Mouse (Mus musculus): ENCODE measurements around the gene Ceacam9. TPM values are rescaled to one million over a fixed set of nuclear protein-coding genes. Genes with fewer than 3 reads are reported as not detected.

Ceacam9 gene
- not detected for polyA plus RNA-seq (2017; shearing (Covaris generic))

DNA sequence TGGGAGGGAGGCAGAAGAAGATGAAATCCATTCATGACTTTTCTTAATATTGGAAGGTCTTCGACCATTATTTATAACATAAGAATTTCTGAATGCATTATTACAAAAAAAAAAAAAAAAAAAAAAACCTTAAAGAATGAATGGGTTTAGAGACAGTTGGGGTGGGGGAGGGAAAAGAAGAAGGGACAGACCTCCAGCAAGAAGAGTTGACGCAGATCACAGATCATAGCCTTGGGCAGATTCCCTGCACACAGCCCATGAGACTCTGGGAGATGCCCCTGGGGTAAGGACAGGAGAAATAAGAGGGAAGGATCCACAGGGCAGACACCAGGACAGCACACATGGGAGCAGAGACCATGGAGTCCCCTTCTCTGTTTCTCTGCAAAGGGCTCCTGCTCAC, at the start of gene Ceacam9:
Gene Ceacam9 (plus strand): TSS at position 301 of the 400 bp plus-strand sequence.

GRCm38 (mm10) chr7:16675605-16676004, 46.1 kb upstream of the Ceacam9 start, which contains the start of gene Ceacam15:
Ceacam15 (minus strand) TSS chr7:16675705.

GRCm38 (mm10) chr7:16738073-16738696, 16.5 kb downstream of the Ceacam9 start, which contains the start of gene Ap2s1:
Ap2s1 (plus strand) TSS chr7:16738410.

Other genes starting within 250 kb of the Ceacam9 start
- gene Npas1, start 244.2 kb upstream of the Ceacam9 start, polyA plus RNA-seq (2017; shearing (Covaris generic)): 0.36 TPM
- 7.6 TPM for gene Arhgap35, start 106.9 kb upstream of the Ceacam9 start, polyA plus RNA-seq (2017; shearing (Covaris generic))
- 1.1 TPM for gene Ceacam15, start 46.2 kb upstream of the Ceacam9 start, polyA plus RNA-seq (2017; shearing (Covaris generic))
- 195 TPM for gene Ap2s1, start 16.5 kb downstream of the Ceacam9 start, polyA plus RNA-seq (2017; shearing (Covaris generic))
- 349 TPM for gene Slc1a5, start 59.4 kb downstream of the Ceacam9 start, polyA plus RNA-seq (2017; shearing (Covaris generic))
- 84.7 TPM for gene Strn4, start 94.0 kb downstream of the Ceacam9 start, polyA plus RNA-seq (2017; shearing (Covaris generic))
- 25.6 TPM for gene Fkrp, start 94.8 kb downstream of the Ceacam9 start, polyA plus RNA-seq (2017; shearing (Covaris generic))
- gene Prkd2, start 121.0 kb downstream of the Ceacam9 start, polyA plus RNA-seq (2017; shearing (Covaris generic)): 220 TPM
- 0.12 TPM for gene Dact3, start 153.4 kb downstream of the Ceacam9 start, polyA plus RNA-seq (2017; shearing (Covaris generic))
- not detected for gene Gng8, start 169.9 kb downstream of the Ceacam9 start, polyA plus RNA-seq (2017; shearing (Covaris generic))
- gene Ptgir, start 184.6 kb downstream of the Ceacam9 start, polyA plus RNA-seq (2017; shearing (Covaris generic)): 10.5 TPM
- 135 TPM for gene Calm3, start 202.2 kb downstream of the Ceacam9 start, polyA plus RNA-seq (2017; shearing (Covaris generic))
- gene Pnmal2, start 222.8 kb downstream of the Ceacam9 start, polyA plus RNA-seq (2017; shearing (Covaris generic)): not detected
- gene Pnmal1, start 237.8 kb downstream of the Ceacam9 start, polyA plus RNA-seq (2017; shearing (Covaris generic)): not detected

Data from CD4-positive, CD25-positive, alpha-beta regulatory T cell (primary cell).